Mouse (Mus musculus) bone marrow macrophage, adult 2 months (primary cell): ENCODE measurements at regions not wholly inside any gene's neighbourhood (a gene's known extent, or its start where the extent isn't known, plus 50 kb on each side); places are given as distances from the start of the nearest gene placed in this dataset.

ENCODE experiments used
- CTCF ChIP-seq: IDR thresholded peaks from 2 replicates; pipeline ENCODE4 v1.5.1; 2012; ENCODE audit warnings: low read depth, mild to moderate bottlenecking, low read length, moderate library complexity
- POLR2A ChIP-seq: IDR thresholded peaks from 2 replicates; pipeline ENCODE4 v1.6.1; 2012; ENCODE audit warnings: mild to moderate bottlenecking, low read depth, low read length, borderline replicate concordance

- no peak for TF ChIP-seq CTCF
- no peak for TF ChIP-seq POLR2A
Measured at GRCm38 (mm10) chr13:44229136-44229611, 444.6 kb downstream of the Cd83 start.
